Mouse (Mus musculus) thymus, adult 2 months (tissue): ENCODE measurements around the gene 1700092M07Rik. TPM values are rescaled to one million over a fixed set of nuclear protein-coding genes. Genes with fewer than 3 reads are reported as not detected.

Source experiments
- DNase-seq: peaks from one replicate; pipeline ENCODE4 v3.0.0; 2021
- H3K27ac ChIP-seq: fragments of 200-500 bp; 2 replicates; pipeline ENCODE4 v1.5.1; 2012; ENCODE audit warnings: low read length, control low read depth; ENCODE audit not compliant: control insufficient read depth, insufficient read depth
- H3K27me3 ChIP-seq: fragments of 200-500 bp; 2 replicates; pipeline ENCODE4 v1.6.1; 2012; ENCODE audit warnings: mild to moderate bottlenecking, low read length, moderate library complexity, mixed read lengths; ENCODE audit not compliant: control insufficient read depth, insufficient read depth
- H3K36me3 ChIP-seq: fragments of 200-500 bp; 2 replicates; pipeline ENCODE4 v1.6.1; 2012; ENCODE audit warnings: mild to moderate bottlenecking, low read length, moderate library complexity; ENCODE audit not compliant: control insufficient read depth, insufficient read depth
- H3K4me1 ChIP-seq: fragments of 200-500 bp; replicated peaks from 2 replicates; pipeline ENCODE4 v1.6.1; 2012; ENCODE audit warnings: low read length; ENCODE audit not compliant: control insufficient read depth, insufficient read depth
- H3K4me3 ChIP-seq: fragments of 200-500 bp; 2 replicates; pipeline ENCODE4 v1.5.1; 2012; ENCODE audit warnings: mild to moderate bottlenecking, low read length, control low read depth, moderate library complexity; ENCODE audit not compliant: control insufficient read depth, insufficient read depth
- CTCF ChIP-seq: fragments of 200-500 bp; IDR thresholded peaks from 2 replicates; pipeline ENCODE4 v1.5.1; 2012; ENCODE audit warnings: mild to moderate bottlenecking, control low read depth, low read length, moderate library complexity, borderline replicate concordance; ENCODE audit not compliant: control insufficient read depth, poor library complexity, insufficient read depth; ENCODE audit errors: extremely low read depth
- POLR2A ChIP-seq: fragments of 200-500 bp; IDR thresholded peaks from 2 replicates; pipeline ENCODE4 v1.6.1; 2012; ENCODE audit warnings: mild to moderate bottlenecking, low read length, control low read depth, moderate library complexity; ENCODE audit not compliant: control insufficient read depth, poor library complexity, insufficient read depth; ENCODE audit errors: extremely low read depth
- WGBS: fragments of 180-500 bp; shearing (Covaris S2); methylation state at CpG from one replicate; pipeline ENCODE4 v1.1.7; 2018; 5-methylcytosine and 5-hydroxymethylcytosine counted together
- polyA plus RNA-seq: library from polyadenylated mRNA; depleted of rRNA; stranded (reverse); fragments of >200 nt; gene quantifications from 2 replicates; pipeline ENCODE4 v1.2.3, GENCODE M21; 2012

The 1700092M07Rik gene
- polyA plus RNA-seq, 1 experiment = not detected

DNA sequence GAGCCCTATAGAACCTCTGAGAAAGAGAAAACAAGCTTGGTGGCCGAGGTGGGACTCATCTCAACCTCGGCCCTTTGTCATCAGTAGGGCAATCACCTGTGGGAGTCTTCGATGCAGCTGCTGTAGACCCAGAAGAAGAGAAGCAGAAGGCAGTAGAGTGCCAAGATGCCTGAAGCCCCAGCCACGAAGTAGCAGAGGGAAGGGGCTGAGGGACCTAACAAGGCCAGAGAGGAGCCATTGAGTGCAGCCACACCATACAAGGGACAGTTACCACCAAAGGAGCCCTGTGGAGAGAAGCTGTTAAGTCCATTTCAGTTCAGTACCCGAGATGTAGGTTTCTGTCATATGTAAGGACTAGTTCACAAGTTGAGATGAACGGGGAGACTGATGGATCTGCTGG lies 32.9 kb downstream of the 1700092M07Rik start:
- peaks cover 25% of the 10 kb centered on the region for H3K36me3 ChIP-seq
- 47% methylated on average over 6 of the region's 6 CpGs for WGBS
- TF ChIP-seq CTCF (no peak), POLR2A (no peak)
- no peak overlapping the region for H3K27ac ChIP-seq
- H3K27me3 ChIP-seq = no peaks in the 10 kb centered on the region
- peaks cover 23% of the 10 kb centered on the region for H3K4me1 ChIP-seq
- no peak for DNase-seq
- H3K4me3 ChIP-seq = peak overlapping the region; percentile 24

DNA sequence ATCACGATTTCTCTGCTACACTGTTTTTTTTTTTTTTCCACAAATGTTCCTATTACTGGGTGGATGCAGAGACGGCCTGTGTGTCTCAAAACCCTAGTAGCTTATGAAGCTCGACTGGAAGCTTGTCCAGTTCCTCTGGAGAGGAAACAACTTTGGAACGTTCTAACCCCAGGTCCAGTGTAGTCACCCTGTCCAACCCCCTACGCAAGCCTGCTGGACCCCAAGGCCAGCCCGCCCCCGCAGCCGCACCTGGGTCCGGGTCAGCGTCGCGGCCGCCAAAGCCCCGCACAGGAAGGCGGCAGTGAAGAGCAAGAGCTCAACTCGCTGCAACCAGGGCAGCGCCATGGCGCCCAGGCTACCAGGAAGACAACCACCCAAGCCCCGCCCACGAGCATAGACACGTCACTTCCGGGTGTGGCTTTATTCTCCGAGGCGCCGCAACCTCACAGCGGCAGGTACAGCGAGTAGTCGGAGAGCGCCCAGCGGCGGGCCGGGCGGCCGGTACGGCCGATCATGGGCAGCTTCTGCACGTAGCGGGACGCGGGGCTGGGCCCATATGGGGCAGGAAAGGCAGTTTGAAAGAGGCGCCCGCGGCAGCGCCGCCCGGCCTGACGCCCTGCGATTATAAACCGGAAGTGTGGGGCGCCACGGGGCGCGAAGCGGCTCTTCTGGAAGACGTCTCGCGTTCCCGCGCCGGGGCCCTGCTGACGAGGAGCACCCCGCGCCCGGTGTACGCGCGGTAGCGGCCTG lies 33.7 kb downstream of the 1700092M07Rik start, which contains the start of gene Tmem179b:
Gene Tmem179b, minus strand, starts transcription at position 382 of the 750 bp plus-strand sequence.
- peak; percentile 97 for DNase-seq
- Histone ChIP-seq H3K4me1 (peaks cover 23% of the 10 kb centered on the region), H3K36me3 (peaks cover 16% of the 10 kb centered on the region), H3K27ac (peak within 1 kb of the TSS; percentile 65), H3K4me3 (peak within 1 kb of the TSS; percentile 55), H3K27me3 (no peaks in the 10 kb centered on the region)
- WGBS = under 1% methylated on average over 68 of the region's 68 CpGs
- TF ChIP-seq POLR2A = peak; percentile 98
- peak; percentile 62; the same call in 1 of the 2 replicates for TF ChIP-seq CTCF

- H3K27me3 ChIP-seq = no peaks in the 10 kb centered on the region
- DNase-seq = peak; percentile 39
- WGBS = 2% methylated on average over 20 of the region's 20 CpGs
- TF ChIP-seq POLR2A (no peak), CTCF (no peak)
- peaks cover 9% of the 10 kb centered on the region; the same call in 1 of the 2 replicates for H3K36me3 ChIP-seq
- peak overlapping the region; percentile 55 for H3K4me3 ChIP-seq
- H3K4me1 ChIP-seq = peaks cover 23% of the 10 kb centered on the region
- peak overlapping the region; percentile 65 for H3K27ac ChIP-seq
These were observed 34.5 kb downstream of the 1700092M07Rik start for GRCm38 (mm10) chr19:8774951-8775421.

GRCm38 (mm10) chr19:8786008-8786781 lies 45.7 kb downstream of the 1700092M07Rik start, which contains the start of gene Taf6l:
Gene Taf6l (minus strand): TSS chr19:8786417.
- H3K27ac ChIP-seq = no peak within 1 kb of the TSS
- peak; percentile 92 for DNase-seq
- H3K4me1 ChIP-seq = 0 out of 2 replicates have a peak, but pooled peaks cover 2% of the 10 kb centered on the region
- H3K36me3 ChIP-seq = peaks cover 3% of the 10 kb centered on the region; the same call in 1 of the 2 replicates
- 3% methylated on average over 32 of the region's 32 CpGs for WGBS
- TF ChIP-seq POLR2A = 0 out of 2 replicates have a peak, but pooled peaks have one; percentile 17
- TF ChIP-seq CTCF = peak; percentile 59; the same call in 1 of the 2 replicates
- H3K4me3 ChIP-seq = peak within 1 kb of the TSS; percentile 73
- no peaks in the 10 kb centered on the region for H3K27me3 ChIP-seq

DNA sequence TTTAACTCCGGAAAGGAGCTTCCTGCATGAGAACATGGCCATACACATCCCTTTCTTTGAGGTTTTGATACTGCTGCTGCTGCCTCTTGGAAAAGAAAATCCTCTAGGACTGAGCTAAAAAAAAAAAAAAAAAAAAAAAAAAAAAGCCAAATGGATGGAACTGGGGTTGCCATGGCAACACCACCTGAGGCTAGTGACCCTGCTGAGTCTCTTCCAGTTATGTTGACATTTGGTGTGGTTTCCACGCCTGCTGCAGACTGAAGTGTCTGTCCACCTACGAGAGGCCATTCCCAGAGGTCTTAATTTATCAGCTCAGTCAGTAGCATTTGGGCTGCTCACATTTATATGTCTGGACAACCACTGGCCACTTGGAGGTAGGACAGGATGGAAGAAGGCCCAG lies 48.0 kb downstream of the 1700092M07Rik start:
- 0 out of 2 replicates have a peak, but pooled peaks cover 2% of the 10 kb centered on the region for H3K4me1 ChIP-seq
- H3K27me3 ChIP-seq = no peaks in the 10 kb centered on the region
- peaks cover 13% of the 10 kb centered on the region for H3K36me3 ChIP-seq
- no peak overlapping the region for H3K27ac ChIP-seq
- 84% methylated on average over 3 of the region's 3 CpGs for WGBS
- no peak for DNase-seq
- no peak overlapping the region for H3K4me3 ChIP-seq
- TF ChIP-seq CTCF = no peak
- TF ChIP-seq POLR2A = no peak

GRCm38 (mm10) chr19:8789171-8789570 lies 48.7 kb downstream of the 1700092M07Rik start:
- WGBS = 80% methylated on average over 1 of the region's 1 CpGs
- Histone ChIP-seq H3K4me1 (0 out of 2 replicates have a peak, but pooled peaks cover 2% of the 10 kb centered on the region), H3K36me3 (peaks cover 20% of the 10 kb centered on the region), H3K27me3 (no peaks in the 10 kb centered on the region), H3K4me3 (no peak overlapping the region), H3K27ac (no peak overlapping the region)
- no peak for TF ChIP-seq POLR2A
- TF ChIP-seq CTCF = no peak
- DNase-seq = no peak
